Mouse (Mus musculus): ENCODE data around the gene Pip5k1a. TPM values are rescaled to one million over a fixed set of nuclear protein-coding genes. Genes with fewer than 3 reads are reported as not detected.

Gene Pip5k1a
- total and polyA plus RNA-seq, 3 experiments: 11.8 to 16.8 (median 15.8) TPM

DNA sequence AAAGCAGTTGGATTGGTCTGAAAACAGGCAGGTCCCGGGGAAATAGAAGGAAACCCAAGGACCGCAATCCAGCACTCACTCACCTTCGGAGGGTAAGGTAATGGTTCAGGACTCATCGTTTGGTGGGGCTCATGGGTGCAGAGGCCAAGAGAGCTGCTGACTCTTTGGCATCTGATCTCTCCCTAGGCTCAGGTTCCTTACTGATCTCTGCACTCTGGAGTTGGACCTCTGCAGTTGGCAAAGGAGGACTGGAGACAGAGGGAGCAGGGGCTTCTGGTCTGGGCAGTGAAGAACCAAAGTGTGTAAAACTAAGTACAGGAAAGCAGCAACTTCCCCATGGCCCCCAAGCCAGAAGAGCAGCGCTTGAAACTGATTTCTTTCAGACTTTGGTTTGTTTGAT is 23.4 kb upstream of the Pip5k1a start:
- Histone ChIP-seq H3K36me3 (ENCODE audit: control insufficient read depth, insufficient read depth, low read length) (no peaks in the 10 kb centered on the region; the same call in 1 of the 2 replicates), H3K27ac (no peak overlapping the region; the same call in 1 of the 2 replicates), H3K4me1 (ENCODE audit: control insufficient read depth, insufficient read depth, low read length) (peaks cover 3% of the 10 kb centered on the region), H3K27me3 (ENCODE audit: control insufficient read depth, insufficient read depth, low read length) (no peaks in the 10 kb centered on the region), H3K9ac (ENCODE audit: low read depth, low read length) (no peak overlapping the region), H3K4me3 (no peak overlapping the region), H3K79me2 (replicated peaks; ENCODE audit: control insufficient read depth, insufficient read depth, low read length) (no peaks in the 10 kb centered on the region)
- 84% methylated on average over 5 of the region's 5 CpGs for WGBS
- no peak for TF ChIP-seq EP300 (IDR thresholded peaks at IDR 0.05; ENCODE audit: insufficient read depth, low read depth, low read length)
- TF ChIP-seq POLR2A (IDR thresholded peaks at IDR 0.05; ENCODE audit: insufficient read depth, low read depth, low read length): no peak
- no peak for TF ChIP-seq CTCF (IDR thresholded peaks at IDR 0.05)
- DNase-seq: no peak
- intact Hi-C loops (cut with DNase I): no loop called here

DNA sequence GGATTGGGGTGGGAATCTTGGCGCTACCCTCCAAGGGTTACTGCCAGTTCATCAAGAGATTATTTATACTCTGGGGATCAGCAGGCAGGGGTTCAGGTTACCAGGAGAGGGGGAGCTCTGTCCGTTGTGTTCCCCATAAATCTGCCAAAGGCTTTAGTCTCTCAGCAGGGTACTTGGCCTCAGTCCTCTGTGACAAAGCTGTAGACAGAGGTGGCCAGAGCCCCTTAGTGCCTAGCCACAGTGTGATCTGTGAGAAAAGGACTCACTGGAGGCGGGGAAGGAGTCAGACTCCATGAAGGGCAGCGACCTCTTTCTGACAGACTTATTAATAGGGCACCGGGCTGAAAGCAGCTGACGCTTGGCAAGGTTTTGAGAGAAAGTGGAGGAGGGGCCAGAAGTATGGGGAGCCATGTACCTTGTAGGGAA is 22.5 kb upstream of the Pip5k1a start:
- Histone ChIP-seq H3K4me3 (no peak overlapping the region), H3K4me1 (ENCODE audit: control insufficient read depth, insufficient read depth, low read length) (peaks cover 3% of the 10 kb centered on the region), H3K36me3 (ENCODE audit: control insufficient read depth, insufficient read depth, low read length) (no peaks in the 10 kb centered on the region; the same call in 1 of the 2 replicates), H3K79me2 (replicated peaks; ENCODE audit: control insufficient read depth, insufficient read depth, low read length) (no peaks in the 10 kb centered on the region), H3K9ac (ENCODE audit: low read depth, low read length) (peak overlapping the region; percentile 11; the same call in 1 of the 2 replicates), H3K27me3 (ENCODE audit: control insufficient read depth, insufficient read depth, low read length) (no peaks in the 10 kb centered on the region), H3K27ac (peak overlapping the region; percentile 82)
- peak; percentile 51 to 65 for DNase-seq
- intact Hi-C loops (cut with DNase I): no loop called here
- TF ChIP-seq POLR2A (IDR thresholded peaks at IDR 0.05; ENCODE audit: insufficient read depth, low read depth, low read length): no peak
- TF ChIP-seq CTCF (IDR thresholded peaks at IDR 0.05): peak; percentile 18; the same call in 1 of the 2 replicates
- TF ChIP-seq EP300 (IDR thresholded peaks at IDR 0.05; ENCODE audit: insufficient read depth, low read depth, low read length): no peak
- WGBS: 55% methylated on average over 6 of the region's 6 CpGs

GRCm38 (mm10) chr3:95124972-95125371 is 18.2 kb upstream of the Pip5k1a start:
- DNase-seq: peak; percentile 55 to 57
- 5% methylated on average over 5 of the region's 5 CpGs for WGBS
- no peaks in the 10 kb centered on the region; the same call in 1 of the 2 replicates for H3K36me3 ChIP-seq (ENCODE audit: control insufficient read depth, insufficient read depth, low read length)
- H3K9ac ChIP-seq (ENCODE audit: low read depth, low read length): no peak overlapping the region
- TF ChIP-seq POLR2A (IDR thresholded peaks at IDR 0.05; ENCODE audit: insufficient read depth, low read depth, low read length) (no peak), CTCF (IDR thresholded peaks at IDR 0.05) (no peak), EP300 (IDR thresholded peaks at IDR 0.05; ENCODE audit: insufficient read depth, low read depth, low read length) (no peak)
- H3K79me2 ChIP-seq (replicated peaks; ENCODE audit: control insufficient read depth, insufficient read depth, low read length): no peaks in the 10 kb centered on the region
- H3K4me3 ChIP-seq: no peak overlapping the region
- H3K27me3 ChIP-seq (ENCODE audit: control insufficient read depth, insufficient read depth, low read length): no peaks in the 10 kb centered on the region
- intact Hi-C loops (cut with DNase I): no loop called here
- no peaks in the 10 kb centered on the region; the same call in 1 of the 2 replicates for H3K4me1 ChIP-seq (ENCODE audit: control insufficient read depth, insufficient read depth, low read length)
- H3K27ac ChIP-seq: peak overlapping the region; percentile 43; the same call in 1 of the 2 replicates

DNA sequence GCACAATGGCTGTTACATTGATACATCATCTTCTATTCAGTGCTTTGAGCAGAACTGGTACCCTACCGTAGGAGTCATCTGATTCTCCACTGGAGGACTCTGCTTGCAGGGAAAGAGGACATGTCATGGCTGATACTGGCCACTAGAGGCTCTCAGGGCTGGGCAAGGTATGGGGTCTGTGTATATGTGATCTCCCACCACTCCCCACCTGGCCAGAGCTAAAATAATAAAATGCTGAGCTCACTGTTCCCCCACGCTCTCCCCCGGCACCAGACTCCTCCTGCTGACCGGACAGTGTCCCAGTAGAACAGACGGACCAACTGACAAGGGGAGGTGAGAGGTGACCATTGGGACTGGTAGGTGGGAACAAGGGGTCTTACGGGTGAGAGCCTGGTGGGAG is 17.5 kb upstream of the Pip5k1a start, which contains the start of gene Tmod4:
Gene Tmod4, plus strand, starts transcription at position 231 of the 400 bp plus-strand sequence.
- DNase-seq: no peak
- TF ChIP-seq CTCF (IDR thresholded peaks at IDR 0.05): peak; percentile 72
- no peak for TF ChIP-seq POLR2A (IDR thresholded peaks at IDR 0.05; ENCODE audit: insufficient read depth, low read depth, low read length)
- Histone ChIP-seq H3K36me3 (ENCODE audit: control insufficient read depth, insufficient read depth, low read length) (no peaks in the 10 kb centered on the region; the same call in none of the 2 replicates), H3K79me2 (replicated peaks; ENCODE audit: control insufficient read depth, insufficient read depth, low read length) (no peaks in the 10 kb centered on the region), H3K4me3 (no peak within 1 kb of the TSS), H3K27me3 (ENCODE audit: control insufficient read depth, insufficient read depth, low read length) (no peaks in the 10 kb centered on the region), H3K9ac (ENCODE audit: low read depth, low read length) (peak within 1 kb of the TSS; percentile 41), H3K27ac (peak within 1 kb of the TSS; percentile 43), H3K4me1 (ENCODE audit: control insufficient read depth, insufficient read depth, low read length) (no peaks in the 10 kb centered on the region; the same call in 1 of the 2 replicates)
- intact Hi-C loops (cut with DNase I): no loop called here
- 68% methylated on average over 6 of the region's 6 CpGs for WGBS

DNA sequence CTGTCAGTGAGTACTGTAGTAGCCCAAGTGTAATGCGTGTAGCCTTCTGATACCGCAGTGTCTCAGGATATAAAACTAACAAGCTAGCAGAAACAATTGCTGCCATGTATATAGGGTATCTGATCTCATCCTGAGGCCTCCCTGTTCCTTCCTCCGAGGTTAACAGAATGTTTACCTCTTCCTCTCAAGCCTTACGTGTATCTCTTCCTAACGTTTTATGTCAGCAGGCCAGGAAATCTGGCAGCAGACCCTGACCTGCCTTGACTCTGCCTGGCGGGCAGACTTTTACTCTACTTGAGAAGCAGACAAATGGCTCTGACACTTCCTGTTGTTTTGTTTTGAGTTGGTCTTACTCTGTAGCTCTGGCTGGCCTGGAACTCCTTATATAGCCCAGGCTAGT is 14.8 kb upstream of the Pip5k1a start:
- WGBS: 50% methylated on average over 6 of the region's 6 CpGs
- DNase-seq: no peak

GRCm38 (mm10) chr3:95117751-95118150 is 11.0 kb upstream of the Pip5k1a start:
- no peak overlapping the region for H3K27ac ChIP-seq
- H3K27me3 ChIP-seq (ENCODE audit: control insufficient read depth, insufficient read depth, low read length): no peaks in the 10 kb centered on the region
- WGBS: 73% methylated on average over 2 of the region's 2 CpGs

More for the DNA sequence above, 14.8 kb upstream of the Pip5k1a start:
- Histone ChIP-seq H3K4me3 (no peak overlapping the region), H3K79me2 (replicated peaks; ENCODE audit: control insufficient read depth, insufficient read depth, low read length) (no peaks in the 10 kb centered on the region), H3K27me3 (ENCODE audit: control insufficient read depth, insufficient read depth, low read length) (no peaks in the 10 kb centered on the region), H3K9ac (ENCODE audit: low read depth, low read length) (no peak overlapping the region), H3K27ac (peak overlapping the region; percentile 4; the same call in 1 of the 2 replicates), H3K4me1 (ENCODE audit: control insufficient read depth, insufficient read depth, low read length) (no peaks in the 10 kb centered on the region; the same call in 1 of the 2 replicates), H3K36me3 (ENCODE audit: control insufficient read depth, insufficient read depth, low read length) (no peaks in the 10 kb centered on the region; the same call in none of the 2 replicates)
- TF ChIP-seq CTCF (IDR thresholded peaks at IDR 0.05): no peak
- TF ChIP-seq EP300 (IDR thresholded peaks at IDR 0.05; ENCODE audit: insufficient read depth, low read depth, low read length): no peak
- no peak for TF ChIP-seq POLR2A (IDR thresholded peaks at IDR 0.05; ENCODE audit: insufficient read depth, low read depth, low read length)
- intact Hi-C loops (cut with DNase I): no loop called here

More at GRCm38 (mm10) chr3:95117751-95118150, 11.0 kb upstream of the Pip5k1a start:
- no peak overlapping the region for H3K4me3 ChIP-seq
- no peak for TF ChIP-seq POLR2A (IDR thresholded peaks at IDR 0.05; ENCODE audit: insufficient read depth, low read depth, low read length)
- TF ChIP-seq EP300 (IDR thresholded peaks at IDR 0.05; ENCODE audit: insufficient read depth, low read depth, low read length): no peak
- no peak for TF ChIP-seq CTCF (IDR thresholded peaks at IDR 0.05)
- DNase-seq: no peak
- H3K9ac ChIP-seq (ENCODE audit: low read depth, low read length): no peak overlapping the region
- no peaks in the 10 kb centered on the region; the same call in none of the 2 replicates for H3K36me3 ChIP-seq (ENCODE audit: control insufficient read depth, insufficient read depth, low read length)
- no peaks in the 10 kb centered on the region for H3K79me2 ChIP-seq (replicated peaks; ENCODE audit: control insufficient read depth, insufficient read depth, low read length)
- intact Hi-C loops (cut with DNase I): no loop called here
- no peaks in the 10 kb centered on the region; the same call in 1 of the 2 replicates for H3K4me1 ChIP-seq (ENCODE audit: control insufficient read depth, insufficient read depth, low read length)

All from heart, adult 2 months (tissue).